Mouse (Mus musculus): ENCODE measurements around the gene Gper1.

DNA sequence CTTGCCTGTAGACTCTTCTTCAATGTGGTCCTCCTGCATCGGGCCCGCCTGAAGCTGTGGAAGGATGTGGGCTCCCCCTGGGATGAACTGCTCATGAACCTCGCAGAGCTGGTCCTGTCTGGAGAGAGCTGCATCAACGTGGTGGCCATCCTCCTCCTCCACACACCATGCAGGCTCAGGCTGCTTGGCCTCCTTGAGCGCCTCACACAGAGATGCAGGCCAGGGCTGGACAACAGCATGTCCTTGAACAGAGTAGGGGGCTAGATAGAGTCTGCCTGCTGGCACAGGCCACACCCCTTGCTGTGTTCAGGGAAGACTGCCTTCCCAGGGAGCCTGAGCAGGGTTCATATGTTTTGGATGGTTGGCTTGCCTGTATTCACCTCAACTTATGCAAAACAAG is 8.0 kb upstream of the Gper1 start:
- TF ChIP-seq CTCF (IDR thresholded peaks at IDR 0.05; ENCODE audit: control insufficient read depth, insufficient read depth, low read length), result no peak
- TF ChIP-seq POLR2A (IDR thresholded peaks at IDR 0.05; ENCODE audit: borderline replicate concordance, control insufficient read depth, low read depth, low read length), result no peak
